Mouse (Mus musculus) MEL (cell line): ENCODE measurements around the gene Grem1. TPM values are rescaled to one million over a fixed set of nuclear protein-coding genes. Genes with fewer than 3 reads are reported as not detected.

ENCODE experiments used
- DNase-seq: peaks from one replicate; pipeline ENCODE4 v3.0.0; 2011; ENCODE audit warnings: low read depth, low spot score
- H3K27ac ChIP-seq: 2 replicates; pipeline ENCODE4 v1.5.1; 2012; ENCODE audit warnings: low read depth, mild to moderate bottlenecking, control low read depth, low read length, moderate library complexity; ENCODE audit not compliant: control insufficient read depth
- H3K27me3 ChIP-seq, 2 experiments: fragments of 150-350 bp in 1 of 2; sonication (generic) in 1 of 2; 2 replicates each; pipeline ENCODE4 v1.6.1; 2012; ENCODE audit warnings: low read length in 2 of 2, mild to moderate bottlenecking in 2 of 2, improper control_type of control experiment in 1 of 2, moderate library complexity in 1 of 2; ENCODE audit not compliant: insufficient read depth in 2 of 2, control insufficient read depth in 1 of 2
- H3K36me3 ChIP-seq, 2 experiments: 2 replicates each; pipeline ENCODE4 v1.6.1; 2012 to 2014; ENCODE audit warnings: low read length in 2 of 2, improper control_type of control experiment in 1 of 2, inconsistent platforms in 1 of 2, mild to moderate bottlenecking in 1 of 2; ENCODE audit not compliant: insufficient read depth in 2 of 2, control insufficient read depth in 1 of 2
- H3K4me1 ChIP-seq, 2 experiments: fragments of 150-350 bp in 1 of 2; sonication (generic) in 1 of 2; 2 replicates each; pipeline ENCODE4 v1.6.1; 2012; ENCODE audit warnings: low read length in 2 of 2, improper control_type of control experiment in 1 of 2, mild to moderate bottlenecking in 1 of 2; ENCODE audit not compliant: insufficient read depth in 2 of 2, control insufficient read depth in 1 of 2
- H3K4me3 ChIP-seq, 2 experiments: fragments of 150-350 bp in 1 of 2; sonication (generic) in 1 of 2; 2 replicates each; pipeline ENCODE4 v1.5.1; 2012; ENCODE audit warnings: low read depth in 2 of 2, low read length in 2 of 2, mild to moderate bottlenecking in 2 of 2, moderate library complexity in 2 of 2, control low read depth in 1 of 2, improper control_type of control experiment in 1 of 2; ENCODE audit not compliant: control insufficient read depth in 1 of 2, insufficient read depth in 1 of 2
- H3K79me2 ChIP-seq: 2 replicates; pipeline ENCODE4 v1.6.1; 2012; ENCODE audit warnings: mild to moderate bottlenecking, low read length, moderate library complexity; ENCODE audit not compliant: control insufficient read depth, poor library complexity, insufficient read depth
- H3K9ac ChIP-seq: 2 replicates; pipeline ENCODE4 v1.6.1; 2012; ENCODE audit warnings: low read depth, mild to moderate bottlenecking, control low read depth, low read length, moderate library complexity; ENCODE audit not compliant: control insufficient read depth, poor library complexity, severe bottlenecking
- H3K9me3 ChIP-seq: fragments of 150-350 bp; sonication (generic); replicated peaks from 2 replicates; pipeline ENCODE4 v1.6.1; 2012; ENCODE audit warnings: mild to moderate bottlenecking, low read length, improper control_type of control experiment, moderate library complexity; ENCODE audit not compliant: insufficient read depth
- BHLHE40 ChIP-seq: IDR thresholded peaks from 2 replicates; pipeline ENCODE4 v1.6.1; 2012; ENCODE audit warnings: low read depth, mild to moderate bottlenecking, inconsistent platforms, low read length, improper control_type of control experiment, borderline replicate concordance
- CHD1 ChIP-seq: IDR thresholded peaks from 2 replicates; pipeline ENCODE4 v1.6.1; 2012; ENCODE audit warnings: low read depth, mild to moderate bottlenecking, inconsistent platforms, low read length, improper control_type of control experiment
- CHD2 ChIP-seq: IDR thresholded peaks from 2 replicates; pipeline ENCODE4 v1.6.1; 2011; ENCODE audit warnings: low read length, improper control_type of control experiment
- HCFC1 ChIP-seq: IDR thresholded peaks from 2 replicates; pipeline ENCODE4 v1.6.1; 2012; ENCODE audit warnings: low read depth, mild to moderate bottlenecking, inconsistent platforms, low read length, improper control_type of control experiment, moderate library complexity
- KAT2A ChIP-seq: conservative IDR thresholded peaks from 2 replicates; pipeline ENCODE4 v1.6.1; 2012; ENCODE audit warnings: low read depth, low read length, improper control_type of control experiment, inconsistent platforms
- MAFK ChIP-seq: IDR thresholded peaks from 2 replicates; pipeline ENCODE4 v1.6.1; 2011; ENCODE audit warnings: low read depth, mild to moderate bottlenecking, low read length, improper control_type of control experiment, borderline replicate concordance
- MAZ ChIP-seq: IDR thresholded peaks from 2 replicates; pipeline ENCODE4 v1.6.1; 2012; ENCODE audit warnings: low read depth, mild to moderate bottlenecking, inconsistent platforms, low read length, improper control_type of control experiment
- MEF2A ChIP-seq: IDR thresholded peaks from 2 replicates; pipeline ENCODE4 v1.6.1; 2014; ENCODE audit warnings: low read depth, mild to moderate bottlenecking, inconsistent platforms, low read length, improper control_type of control experiment; ENCODE audit not compliant: poor library complexity, insufficient replicate concordance, severe bottlenecking; ENCODE audit errors: extremely low read depth
- MXI1 ChIP-seq: IDR thresholded peaks from 2 replicates; pipeline ENCODE4 v1.6.1; 2011; ENCODE audit warnings: mild to moderate bottlenecking, low read depth, low read length, improper control_type of control experiment
- MYB ChIP-seq: IDR thresholded peaks from 2 replicates; pipeline ENCODE4 v1.6.1; 2011; ENCODE audit warnings: mild to moderate bottlenecking, low read depth, low read length, improper control_type of control experiment
- NELFE ChIP-seq: IDR thresholded peaks from 2 replicates; pipeline ENCODE4 v1.6.1; 2011; ENCODE audit warnings: low read depth, low read length, improper control_type of control experiment
- POLR2A ChIP-seq, 2 experiments: IDR thresholded peaks; 2 replicates each; pipeline ENCODE4 v1.6.1; 2011 to 2012; ENCODE audit warnings: low read length in 2 of 2, mild to moderate bottlenecking in 2 of 2, control low read depth in 1 of 2, improper control_type of control experiment in 1 of 2, low read depth in 1 of 2, moderate library complexity in 1 of 2; ENCODE audit not compliant: control insufficient read depth in 1 of 2, insufficient read depth in 1 of 2, poor library complexity in 1 of 2
- POLR2AphosphoS2 ChIP-seq: IDR thresholded peaks from 2 replicates; pipeline ENCODE4 v1.6.1; 2011; ENCODE audit warnings: low read length, improper control_type of control experiment
- RAD21 ChIP-seq: IDR thresholded peaks from 2 replicates; pipeline ENCODE4 v1.6.1; 2011; ENCODE audit warnings: mild to moderate bottlenecking, low read depth, low read length, improper control_type of control experiment
- RCOR1 ChIP-seq: IDR thresholded peaks from 2 replicates; pipeline ENCODE4 v1.6.1; 2012; ENCODE audit warnings: low read depth, mild to moderate bottlenecking, inconsistent platforms, low read length, improper control_type of control experiment
- SIN3A ChIP-seq: IDR thresholded peaks from 2 replicates; pipeline ENCODE4 v1.6.1; 2012; ENCODE audit warnings: low read length, improper control_type of control experiment, inconsistent platforms
- TAL1 ChIP-seq: IDR thresholded peaks from 2 replicates; pipeline ENCODE4 v1.6.1; 2012; ENCODE audit warnings: mild to moderate bottlenecking, inconsistent platforms, low read length, moderate library complexity, mixed read lengths
- TCF12 ChIP-seq: IDR thresholded peaks from 2 replicates; pipeline ENCODE4 v1.6.1; 2014; ENCODE audit warnings: low read depth, mild to moderate bottlenecking, inconsistent platforms, low read length, improper control_type of control experiment, moderate library complexity
- UBTF ChIP-seq: IDR thresholded peaks from 2 replicates; pipeline ENCODE4 v1.6.1; 2012; ENCODE audit warnings: low read depth, mild to moderate bottlenecking, inconsistent platforms, low read length, improper control_type of control experiment, moderate library complexity, borderline replicate concordance; ENCODE audit not compliant: insufficient read depth
- USF1 ChIP-seq: IDR thresholded peaks from 2 replicates; pipeline ENCODE4 v1.6.1; 2014; ENCODE audit warnings: low read depth, mild to moderate bottlenecking, inconsistent platforms, low read length, improper control_type of control experiment, moderate library complexity
- ZMIZ1 ChIP-seq: IDR thresholded peaks from 2 replicates; pipeline ENCODE4 v1.6.1; 2012; ENCODE audit warnings: low read depth, mild to moderate bottlenecking, inconsistent platforms, low read length, improper control_type of control experiment, moderate library complexity
- polyA plus RNA-seq, 2 experiments: library from polyadenylated mRNA; stranded (reverse) in 1 of 2; unstranded in 1 of 2; fragments of >175 nt in 1 of 2; fragments of >200 nt in 1 of 2; gene quantifications; 2 replicates each; pipeline versions ENCODE4 v1.2.1 to v1.2.4; 2012; ENCODE audit warnings: low replicate concordance in 2 of 2, low read depth in 1 of 2; ENCODE audit not compliant: insufficient read length in 2 of 2, insufficient read depth in 1 of 2, missing spikeins in 1 of 2
- total RNA-seq: library from RNA; depleted of rRNA; stranded (reverse); fragments of 300-350 nt; gene quantifications from 2 replicates; pipeline ENCODE4 v1.2.3, GENCODE M21; 2012

Gene Grem1
- total and polyA plus RNA-seq, 3 experiments: not detected

DNA sequence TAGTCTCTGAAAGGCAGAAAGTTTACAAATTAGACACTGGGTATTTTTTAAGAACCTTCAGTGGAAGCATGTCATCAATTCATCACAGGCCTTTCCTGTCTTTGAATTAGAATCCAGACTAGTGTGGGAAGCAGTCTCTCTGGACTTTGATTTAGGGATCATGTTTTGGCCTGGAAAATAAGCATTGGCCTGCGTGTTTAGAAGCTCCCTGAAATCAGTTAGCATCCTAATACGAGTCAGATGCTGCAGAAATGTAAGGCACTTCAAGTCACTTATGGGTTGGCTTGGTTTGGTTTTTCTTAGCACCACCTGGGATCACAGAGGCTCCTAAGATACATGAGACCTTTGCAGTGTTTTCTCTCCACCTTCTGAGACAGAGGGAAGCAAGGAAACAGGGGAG is 43.6 kb downstream of the Grem1 start:
- TF ChIP-seq RCOR1 (no peak), CHD2 (no peak), BHLHE40 (no peak), RAD21 (no peak), POLR2A (IDR thresholded peaks at IDR 0.05; ENCODE audit: control insufficient read depth in 1 of 2, insufficient read depth in 1 of 2, low read depth in 1 of 2, low read length in 2 of 2, poor library complexity in 1 of 2) (no peak), SIN3A (no peak)
- no peak overlapping the region for H3K27ac ChIP-seq
- H3K9me3 ChIP-seq: no peaks in the 10 kb centered on the region
- no peak overlapping the region for H3K4me3 ChIP-seq
- H3K9ac ChIP-seq: no peak overlapping the region
- no peaks in the 10 kb centered on the region for H3K27me3 ChIP-seq
- no peaks in the 10 kb centered on the region for H3K36me3 ChIP-seq
- no peaks in the 10 kb centered on the region for H3K79me2 ChIP-seq
- no peak for DNase-seq
- no peaks in the 10 kb centered on the region for H3K4me1 ChIP-seq

- Histone ChIP-seq H3K27me3 (no peaks in the 10 kb centered on the region), H3K4me1 (no peaks in the 10 kb centered on the region), H3K36me3 (no peaks in the 10 kb centered on the region), H3K9ac (no peak overlapping the region), H3K27ac (no peak overlapping the region), H3K9me3 (no peaks in the 10 kb centered on the region), H3K79me2 (no peaks in the 10 kb centered on the region), H3K4me3 (no peak overlapping the region)
- DNase-seq: no peak
- TF ChIP-seq MAFK (no peak), MYB (no peak), NELFE (no peak), BHLHE40 (no peak), USF1 (no peak), POLR2AphosphoS2 (no peak), TAL1 (no peak), MEF2A (no peak), HCFC1 (no peak), ZMIZ1 (no peak), UBTF (no peak)
These were observed 45.0 kb downstream of the Grem1 start for GRCm38 (mm10) chr2:113713406-113713805.

- H3K27ac ChIP-seq: no peak overlapping the region
- H3K4me1 ChIP-seq: no peaks in the 10 kb centered on the region
- no peaks in the 10 kb centered on the region for H3K27me3 ChIP-seq
- H3K36me3 ChIP-seq: no peaks in the 10 kb centered on the region
- no peak for TF ChIP-seq POLR2AphosphoS2
- TF ChIP-seq MXI1: no peak
- TF ChIP-seq CHD2: no peak
- no peak for TF ChIP-seq NELFE
- TF ChIP-seq TCF12: no peak
- no peak for TF ChIP-seq MAZ
- no peak for TF ChIP-seq KAT2A
- TF ChIP-seq CHD1: no peak
- TF ChIP-seq, all 39 proteins: peak for 0
- H3K4me3 ChIP-seq: no peak overlapping the region
- no peaks in the 10 kb centered on the region for H3K79me2 ChIP-seq
- H3K9ac ChIP-seq: no peak overlapping the region
- H3K9me3 ChIP-seq: no peaks in the 10 kb centered on the region
- DNase-seq: no peak
These were observed 50.9 kb downstream of the Grem1 start for GRCm38 (mm10) chr2:113707507-113707906.
